Mouse (Mus musculus) testis, postnatal 14 days (tissue): ENCODE data around the gene Prdx1.
"Not testable (repeated sequence)": the region's sequence is repeated elsewhere in the genome, so short reads cannot be mapped to it uniquely, and the experiment has no call there.

Experiments
- DNase-seq: peaks from one replicate; pipeline ENCODE4 v3.0.0; 2021; ENCODE audit warnings: low spot score

The Prdx1 gene

GRCm38 (mm10) chr4:116679141-116679540 is 6.2 kb upstream of the Prdx1 start:
- DNase-seq: no peak

DNA sequence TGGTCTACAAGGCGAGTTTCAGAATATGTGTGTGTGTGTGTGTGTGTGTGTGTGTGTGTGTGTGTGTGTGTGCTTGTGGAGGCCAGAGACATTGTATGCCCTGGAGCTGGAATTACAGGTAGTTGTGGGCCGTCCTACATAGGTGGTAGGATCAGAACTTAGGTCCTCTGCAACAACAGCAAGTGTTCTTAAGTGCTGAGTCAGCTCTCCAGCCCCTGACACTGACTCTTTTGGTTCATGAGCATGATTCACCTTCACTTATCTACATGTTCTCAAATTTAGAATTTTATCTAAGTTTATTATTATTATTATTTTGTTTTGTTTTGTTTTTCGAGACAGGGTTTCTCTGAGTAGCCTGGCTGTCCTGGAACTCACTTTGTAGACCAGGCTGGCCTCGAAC is 4.8 kb upstream of the Prdx1 start:
- DNase-seq: not testable (repeated sequence)

DNA sequence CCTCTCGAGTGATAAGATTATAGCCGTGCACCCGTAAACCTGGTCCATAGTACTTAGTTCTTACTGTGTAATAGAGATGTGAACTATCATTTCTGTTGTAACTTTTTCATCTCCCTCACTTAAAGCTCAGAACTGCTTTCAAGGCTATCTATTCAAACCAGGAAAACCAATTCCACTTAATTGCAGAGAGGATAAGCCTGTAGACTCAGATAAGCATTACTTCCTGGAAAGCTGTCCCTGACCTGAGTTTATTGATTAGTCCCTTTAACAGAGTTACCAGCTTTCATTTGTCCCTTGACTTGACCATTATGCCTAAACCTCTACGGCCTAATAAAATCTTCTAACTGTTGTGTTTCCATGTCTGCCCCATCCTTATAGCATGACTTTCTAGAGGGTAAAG is 1.4 kb upstream of the Prdx1 start:
- DNase-seq: no peak

DNA sequence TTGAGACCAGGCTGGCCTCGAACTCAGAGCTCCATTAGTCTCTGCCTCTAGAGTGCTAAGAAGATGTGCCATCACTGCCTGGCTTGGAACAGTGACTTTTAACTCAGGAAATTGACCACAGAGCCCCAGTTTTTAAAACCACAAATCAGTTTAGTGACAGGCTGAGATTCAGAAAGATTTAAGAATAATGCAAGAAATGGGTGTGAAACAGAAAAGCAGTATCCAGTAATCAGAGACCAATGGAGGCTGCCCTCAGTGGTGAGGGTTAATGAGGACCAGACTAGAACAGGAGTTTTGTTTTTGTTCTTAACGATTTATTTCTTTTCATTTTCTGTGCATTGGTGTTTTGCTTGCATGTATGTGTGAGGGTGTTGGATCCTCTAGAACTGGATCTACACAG is 679 bp upstream of the Prdx1 start:
- DNase-seq: no peak

DNA sequence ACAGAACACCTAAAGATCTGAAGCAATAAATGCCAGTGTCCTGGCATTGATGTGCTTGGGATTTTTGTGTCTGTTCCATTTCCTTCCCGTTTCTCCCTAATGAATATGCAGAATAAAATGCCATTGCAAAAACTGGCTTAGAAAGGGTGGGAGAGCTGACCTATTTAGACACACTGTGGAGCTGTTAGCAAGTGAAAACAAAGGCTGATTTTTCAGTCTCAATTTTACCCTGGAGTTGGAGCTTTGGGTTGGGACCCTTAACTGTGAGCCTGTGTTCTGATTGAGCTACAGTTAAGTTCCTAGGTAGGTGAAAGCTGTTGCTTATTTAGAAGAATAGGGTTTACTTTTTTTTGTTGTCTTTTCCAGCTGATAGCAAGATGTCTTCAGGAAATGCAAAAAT is 1.7 kb downstream of the Prdx1 start:
- DNase-seq: no peak

GRCm38 (mm10) chr4:116689309-116689876 is 4.0 kb downstream of the Prdx1 start:
- DNase-seq: no peak

GRCm38 (mm10) chr4:116692146-116692545 is 6.8 kb downstream of the Prdx1 start:
- DNase-seq: no peak

GRCm38 (mm10) chr4:116693785-116694184 is 8.4 kb downstream of the Prdx1 start:
- DNase-seq: no peak

DNA sequence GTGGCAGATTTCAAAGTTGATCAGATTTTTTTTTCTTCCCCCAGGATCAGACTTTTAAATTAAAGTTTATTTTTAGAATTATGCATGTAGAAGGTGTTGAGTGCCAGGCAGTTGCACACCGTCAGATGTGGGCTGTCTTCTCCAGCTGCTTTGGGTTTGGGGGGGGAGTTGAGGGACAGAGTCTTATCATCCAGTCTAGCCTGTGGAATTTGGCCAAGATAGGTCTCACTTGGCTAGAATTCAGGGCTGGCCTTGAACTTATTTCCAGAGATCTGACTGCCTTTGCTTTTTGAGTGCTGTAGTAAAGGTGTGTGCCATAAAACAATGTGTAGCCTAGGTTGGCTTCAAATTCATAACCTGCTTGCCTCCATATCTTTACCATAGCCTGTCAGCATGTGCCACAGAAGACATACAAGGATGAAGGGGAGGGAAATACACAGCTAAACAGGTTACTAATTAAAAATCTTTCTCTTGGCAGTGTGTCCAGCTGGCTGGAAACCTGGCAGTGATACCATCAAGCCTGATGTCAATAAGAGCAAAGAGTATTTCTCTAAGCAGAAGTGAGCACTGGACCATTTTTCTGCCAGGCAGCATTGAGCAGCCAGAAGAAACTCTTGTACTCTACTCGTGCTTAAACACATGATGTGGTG is 13.5 kb downstream of the Prdx1 start:
- no peak for DNase-seq

- no peak for DNase-seq
Observed at GRCm38 (mm10) chr4:116700964-116701363, 15.6 kb downstream of the Prdx1 start.

GRCm38 (mm10) chr4:116703804-116704203 is 18.5 kb downstream of the Prdx1 start:
- peak; percentile 64 for DNase-seq

DNA sequence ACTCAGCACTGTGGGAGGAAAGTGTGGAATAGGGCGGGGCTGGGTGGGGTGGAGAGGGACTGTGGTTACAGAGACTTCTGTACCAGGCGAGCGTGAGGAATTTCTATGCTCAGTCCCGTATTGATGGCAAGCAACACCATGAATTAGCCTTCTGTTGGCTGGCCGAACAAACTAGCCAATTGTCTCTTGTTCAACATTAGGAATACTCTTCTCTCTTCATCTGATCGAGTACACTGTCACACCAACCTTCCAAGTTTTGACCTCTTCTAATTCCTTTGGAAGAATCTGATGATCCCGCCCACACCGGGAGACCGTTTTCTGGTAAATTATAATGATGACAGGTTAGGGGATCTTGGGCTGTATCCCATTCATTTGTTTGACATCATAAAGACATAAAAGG is 22.3 kb downstream of the Prdx1 start:
- DNase-seq: no peak

GRCm38 (mm10) chr4:116708201-116708764 is 22.9 kb downstream of the Prdx1 start, which contains the start of the genes Mmachc and Ccdc163:
Gene Mmachc (minus strand): TSS chr4:116708406.
Gene Ccdc163 (plus strand): TSS chr4:116708509.
- DNase-seq: peak; percentile 94

DNA sequence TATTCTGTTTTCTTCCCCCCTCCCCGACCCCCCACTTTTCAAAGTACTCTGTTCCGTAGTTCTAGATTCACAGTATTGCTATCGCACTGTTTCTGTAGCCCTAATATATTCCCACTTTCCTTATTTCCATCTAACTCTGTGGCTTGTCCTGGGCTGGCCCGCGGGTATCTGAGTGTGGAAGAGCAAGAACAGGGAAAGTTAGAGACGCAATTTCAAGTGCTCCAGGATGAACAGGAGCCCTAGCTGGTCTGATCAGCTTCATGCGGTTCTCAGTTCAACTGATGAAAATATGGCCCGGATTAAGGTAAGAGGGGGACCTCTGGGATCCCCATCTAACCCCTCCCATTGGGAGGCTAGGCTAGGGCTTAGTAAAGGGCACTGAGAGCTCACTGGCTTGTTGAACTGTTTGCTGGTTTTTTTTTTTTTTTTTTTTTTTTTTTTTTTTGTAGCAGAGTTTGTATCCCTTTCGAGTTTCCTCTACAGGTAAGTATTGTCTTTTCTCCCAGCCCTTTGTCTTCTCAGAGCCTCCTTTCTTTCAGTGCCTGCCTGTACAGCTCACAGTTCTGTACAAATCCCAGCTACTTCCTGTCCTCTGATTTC is 23.5 kb downstream of the Prdx1 start:
- DNase-seq: no peak

DNA sequence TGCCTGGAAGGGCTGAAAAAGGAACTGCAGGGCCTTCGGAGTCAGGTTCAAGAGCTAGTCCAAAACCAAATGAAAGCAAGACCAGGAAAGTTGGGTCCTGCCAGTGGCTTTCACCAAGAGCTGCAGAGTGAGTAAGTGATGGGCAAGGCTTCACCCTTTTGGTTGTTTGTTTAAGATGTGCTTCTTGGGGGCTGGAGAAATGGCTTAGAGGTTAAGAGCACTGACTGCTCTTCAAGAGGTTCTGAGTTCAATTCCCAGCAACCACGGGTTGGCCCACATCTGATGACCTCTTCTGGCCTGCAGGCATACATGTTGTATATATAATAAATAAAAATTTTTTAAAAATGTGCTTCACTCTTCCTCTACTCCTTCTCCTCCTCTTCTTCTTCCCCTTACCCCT is 24.8 kb downstream of the Prdx1 start:
- DNase-seq: no peak

DNA sequence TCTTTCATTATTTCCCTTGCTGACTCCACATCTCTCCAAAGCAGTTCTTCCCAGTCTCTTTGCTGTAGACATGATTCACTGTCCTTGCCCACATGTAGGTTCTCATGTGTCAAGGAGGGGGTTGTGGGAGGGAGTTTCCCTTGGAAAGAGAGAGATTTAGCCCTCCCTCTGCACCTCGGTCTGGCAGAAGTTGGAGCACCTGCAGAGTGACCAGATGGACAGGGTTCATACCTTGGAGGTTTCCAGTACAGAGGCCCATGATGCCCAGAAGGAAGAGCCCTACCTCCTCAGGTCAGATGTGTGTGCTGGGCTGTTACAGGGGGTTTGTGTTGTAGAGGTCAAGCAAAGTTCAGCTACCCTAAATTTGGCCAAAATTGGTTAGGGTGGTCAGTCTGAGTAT is 27.2 kb downstream of the Prdx1 start:
- DNase-seq: no peak

GRCm38 (mm10) chr4:116719396-116719795 is 34.1 kb downstream of the Prdx1 start:
- peak; percentile 52 for DNase-seq

DNA sequence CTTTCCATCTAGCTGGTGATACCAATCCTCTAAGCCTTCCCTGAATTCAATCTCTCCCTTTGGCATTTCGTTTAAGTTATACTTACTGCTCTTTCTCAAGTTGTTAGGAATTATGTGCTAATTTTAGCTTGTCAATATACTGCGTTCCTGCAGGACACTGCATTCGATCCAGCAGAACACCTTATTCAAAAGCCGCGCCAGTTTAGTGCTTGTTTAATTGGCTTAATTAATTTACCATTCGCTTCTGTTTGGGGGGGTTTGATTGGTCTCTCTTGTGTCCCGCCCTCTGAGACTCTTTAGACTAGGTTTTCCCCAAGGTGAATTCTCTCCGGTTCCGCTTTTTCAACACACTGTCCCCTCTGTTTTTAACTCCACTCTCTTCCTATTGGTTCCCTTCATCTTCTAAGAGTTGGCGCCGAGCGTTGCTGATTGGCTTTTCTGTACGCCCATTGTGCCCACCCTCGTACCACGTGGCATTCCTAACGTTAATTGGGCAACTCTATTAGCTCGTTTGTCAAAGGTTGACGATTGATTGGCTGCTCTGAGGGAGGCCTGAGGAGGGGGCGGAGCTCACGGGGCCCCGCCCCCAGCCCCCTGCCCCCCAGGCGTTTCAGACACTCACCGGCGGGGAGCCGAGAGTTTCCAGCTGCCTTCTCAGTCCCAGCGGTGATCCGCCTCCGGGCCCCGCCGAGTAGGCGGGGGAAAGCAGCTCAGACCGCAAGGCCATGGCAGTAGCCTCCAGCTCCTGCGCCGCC is 35.2 kb downstream of the Prdx1 start, which contains the start of gene Tesk2:
TSS of gene Tesk2 (plus strand) at position 606 of the 755 bp plus-strand sequence.
- DNase-seq: peak; percentile 97

GRCm38 (mm10) chr4:116721098-116721628 is 35.8 kb downstream of the Prdx1 start:
- no peak for DNase-seq

GRCm38 (mm10) chr4:116722230-116722629 is 36.9 kb downstream of the Prdx1 start:
- DNase-seq: no peak

GRCm38 (mm10) chr4:116725444-116725843 is 40.1 kb downstream of the Prdx1 start:
- DNase-seq: no peak

DNA sequence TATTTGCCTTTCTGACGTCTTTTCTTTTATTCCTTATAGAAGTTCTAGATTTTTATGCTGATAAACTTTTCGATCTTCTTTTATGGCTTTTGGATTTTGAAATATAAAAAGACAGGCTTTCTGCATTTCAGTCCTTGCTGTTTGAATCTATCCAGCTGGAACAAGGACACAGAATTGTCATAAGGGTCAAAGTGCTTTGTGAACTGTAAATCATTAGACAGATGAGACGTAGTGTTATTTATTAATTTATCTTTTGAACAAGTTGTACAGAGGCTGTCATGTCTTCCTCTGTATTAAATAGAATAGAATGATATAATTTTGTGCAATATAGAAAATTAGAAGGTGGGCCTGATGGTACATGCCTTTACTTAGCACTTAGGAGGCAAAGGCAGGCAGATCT is 42.1 kb downstream of the Prdx1 start:
- no peak for DNase-seq
